Mouse (Mus musculus) embryonic fibroblast, embryonic 13.5 days (primary cell): ENCODE measurements around the gene Vmn2r33. TPM values are rescaled to one million over a fixed set of nuclear protein-coding genes. Genes with fewer than 3 reads are reported as not detected.
"Not testable (repeated sequence)": the region's sequence is repeated elsewhere in the genome, so short reads cannot be mapped to it uniquely, and the experiment has no call there.

Experiments
- H3K27ac ChIP-seq: 2 replicates; pipeline ENCODE4 v1.5.1; 2012; ENCODE audit warnings: low read length, control low read depth, inconsistent platforms; ENCODE audit not compliant: insufficient read depth
- H3K4me1 ChIP-seq: 2 replicates; pipeline ENCODE4 v1.6.1; 2011; ENCODE audit warnings: low read length; ENCODE audit not compliant: control insufficient read depth, insufficient read depth
- H3K4me3 ChIP-seq: 2 replicates; pipeline ENCODE4 v1.5.1; 2011; ENCODE audit warnings: mild to moderate bottlenecking, control low read depth, low read length; ENCODE audit not compliant: insufficient read depth
- polyA plus RNA-seq: library from polyadenylated mRNA; stranded (reverse); fragments of >200 nt; gene quantifications from 2 replicates; pipeline ENCODE4 v1.2.4, GENCODE M21; 2011; ENCODE audit warnings: low read depth; ENCODE audit not compliant: missing spikeins, insufficient read length

The Vmn2r33 gene
- polyA plus RNA-seq = not detected in 2 replicates

GRCm38 (mm10) chr7:7566686-7567085 lies at the start of gene Vmn2r33:
TSS of gene Vmn2r33 (minus strand) at chr7:7566786.
- not testable (repeated sequence) for H3K27ac ChIP-seq, H3K4me1 ChIP-seq, H3K4me3 ChIP-seq

Other genes with a start within 250 kb of the Vmn2r33 start
- gene Vmn2r30, start 229.2 kb downstream of the Vmn2r33 start, polyA plus RNA-seq = not detected in 2 replicates
- gene Gm45783, start 192.2 kb downstream of the Vmn2r33 start, polyA plus RNA-seq = not detected in 2 replicates
- gene Vmn2r31, start 167.1 kb downstream of the Vmn2r33 start, polyA plus RNA-seq = not detected in 2 replicates
- not detected in 2 replicates for gene Vmn2r32, start 86.8 kb downstream of the Vmn2r33 start, polyA plus RNA-seq
- not detected in 2 replicates for gene Vmn2r34, start 122.7 kb upstream of the Vmn2r33 start, polyA plus RNA-seq